Comparison of ENCODE assay signal across 19 mouse cellular contexts in genomic region chr2:166779956-166780355, GRCm38 (mm10). TPM values are rescaled to one million over a fixed set of nuclear protein-coding genes. Genes with fewer than 3 reads are reported as not detected.
DNase-seq lines count a peak whose midpoint lies in the region; ATAC-seq lines count a peak whose summit lies in the region.
"Had no signal": no experiment of that assay in that cellular context is flagged by ENCODE, and none has a peak within 500 bp of the region (broad histone marks: within the 10 kb centered on the region; RNA-seq: fewer than 3 reads in every experiment).

No protein-coding gene starts in this region.

- peaks cover 2% of the 10 kb centered on the region; the same call in 1 of the 2 replicates for H3K36me3 ChIP-seq in midbrain, embryonic 10.5 days
- no peaks in the 10 kb centered on the region for H3K36me3 ChIP-seq in midbrain, embryonic 13.5 days
- H3K36me3 ChIP-seq: hindbrain, embryonic 13.5 days; intestine, embryonic 15.5 days had no signal

- 78% methylated on average over 8 of the region's 8 CpGs for WGBS in midbrain, embryonic 10.5 days
- WGBS in midbrain, embryonic 13.5 days: 68% methylated on average over 8 of the region's 8 CpGs

- H3K4me2 ChIP-seq in midbrain, embryonic 13.5 days (replicated peaks): no peak overlapping the region
- H3K4me2 ChIP-seq: forebrain, embryonic 13.5 days; hindbrain, embryonic 13.5 days; intestine, embryonic 15.5 days had no signal

- peak overlapping the region; percentile 34; the same call in 1 of the 2 replicates for H3K27ac ChIP-seq in midbrain, embryonic 10.5 days (replicated peaks)
- no peak overlapping the region for H3K27ac ChIP-seq in midbrain, embryonic 13.5 days
- H3K27ac ChIP-seq: forebrain, embryonic 13.5 days; gastrocnemius, adult 2 months; hindbrain, embryonic 13.5 days; intestine, embryonic 15.5 days had no signal

- no peaks in the 10 kb centered on the region for H3K9me3 ChIP-seq in midbrain, embryonic 10.5 days (replicated peaks)
- no peaks in the 10 kb centered on the region for H3K9me3 ChIP-seq in midbrain, embryonic 13.5 days
- H3K9me3 ChIP-seq: forebrain, embryonic 13.5 days; hindbrain, embryonic 13.5 days; intestine, embryonic 15.5 days had no signal

- peaks cover 16% of the 10 kb centered on the region for H3K4me1 ChIP-seq in midbrain, embryonic 10.5 days
- peaks cover 5% of the 10 kb centered on the region for H3K4me1 ChIP-seq in midbrain, embryonic 13.5 days (replicated peaks)
- H3K4me1 ChIP-seq: intestine, embryonic 15.5 days had no signal

- peak; percentile 51 for DNase-seq in adrenal gland, adult 8-10 months
- DNase-seq in adrenal gland, postnatal 4 days (ENCODE audit: low spot score in 2 of 2): no peak
- no peak for DNase-seq in midbrain, embryonic 10.5 days (ENCODE audit: low spot score)
- peak; percentile 54 for DNase-seq in 416B (ENCODE audit: low read depth)
- peak; percentile 50 for DNase-seq in adrenal gland, postnatal 14 days
- DNase-seq in testis, postnatal 14 days (ENCODE audit: low spot score): no peak
- no peak for DNase-seq in thymus, adult 18-20 months
- DNase-seq: cerebellum, adult 8-10 months; cerebellum, postnatal 25 days; forebrain, postnatal 0 days; gastrocnemius, adult 2 months; gastrocnemius, postnatal 25 days; heart, postnatal 10 days; heart, postnatal 4 days; kidney, adult 18-20 months had no signal

- peaks cover 9% of the 10 kb centered on the region for H3K27me3 ChIP-seq in midbrain, embryonic 10.5 days (ENCODE audit: low read depth, poor library complexity, severe bottlenecking)
- no peaks in the 10 kb centered on the region for H3K27me3 ChIP-seq in midbrain, embryonic 13.5 days
- H3K27me3 ChIP-seq: forebrain, embryonic 13.5 days; intestine, embryonic 15.5 days had no signal

- no peak overlapping the region for H3K9ac ChIP-seq in midbrain, embryonic 13.5 days (replicated peaks)
- H3K9ac ChIP-seq: forebrain, embryonic 13.5 days; forebrain, postnatal 0 days; hindbrain, embryonic 13.5 days; intestine, embryonic 15.5 days had no signal

- ATAC-seq in midbrain, embryonic 13.5 days: no peak
- ATAC-seq: forebrain, embryonic 13.5 days; forebrain, postnatal 0 days; intestine, embryonic 15.5 days had no signal

- no peak overlapping the region for H3K4me3 ChIP-seq in midbrain, embryonic 10.5 days
- no peak overlapping the region for H3K4me3 ChIP-seq in midbrain, embryonic 13.5 days (replicated peaks)
- H3K4me3 ChIP-seq: forebrain, embryonic 13.5 days; gastrocnemius, adult 2 months; hindbrain, embryonic 13.5 days; intestine, embryonic 15.5 days had no signal

RNA-seq across cellular contexts. Expression of gene Trp53rkb, which starts 12.4 kb away (rescaled TPM):
- total RNA-seq in adrenal gland, adult 8-10 months (2022): 1 to 10 TPM; 3.9 to 8.1 (median 4.9) TPM
- 1 to 10 TPM; 6.4 to 7.2 TPM for total RNA-seq in adrenal gland, postnatal 4 days (2021)
- 10.0 and 12.7 TPM in 2 replicates for polyA plus RNA-seq in midbrain, embryonic 10.5 days (2016; fragmentation: Nextera tagmentation; extraction: Ambion mirVana)
- polyA plus RNA-seq in midbrain, embryonic 13.5 days (2015; fragmentation: Nextera tagmentation; extraction: Ambion mirVana): 10.8 and 11.1 TPM in 2 replicates
- 4.4 and 6.4 TPM in 2 replicates for total RNA-seq in adrenal gland, postnatal 14 days (2021)

RNA-seq across cellular contexts. Expression of gene Arfgef2, which starts 25.4 kb away (rescaled TPM):
- 10 to 100 TPM; 59.7 to 83.9 (median 74.0) TPM for total RNA-seq in adrenal gland, adult 8-10 months (2022)
- 10 to 100 TPM; 45.2 to 46.4 TPM for total RNA-seq in adrenal gland, postnatal 4 days (2021)
- polyA plus RNA-seq in midbrain, embryonic 10.5 days (2016; fragmentation: Nextera tagmentation; extraction: Ambion mirVana): 4.2 and 5.3 TPM in 2 replicates
- polyA plus RNA-seq in midbrain, embryonic 13.5 days (2015; fragmentation: Nextera tagmentation; extraction: Ambion mirVana): 3.2 and 3.4 TPM in 2 replicates
- 49.3 and 54.7 TPM in 2 replicates for total RNA-seq in adrenal gland, postnatal 14 days (2021)

Comparison
In these comparisons a context has a peak if more than half of its experiments do, and no peak if none do; other contexts are left out.
1. DNase-seq: peak in adrenal gland, adult 8-10 months (single experiment), 416B (single experiment) and adrenal gland, postnatal 14 days (single experiment); none in adrenal gland, postnatal 4 days (0 of 2), midbrain, embryonic 10.5 days (single experiment), testis, postnatal 14 days (single experiment) and thymus, adult 18-20 months (0 of 2).